Mouse (Mus musculus): ENCODE data around the gene Plekhm1.

DNA sequence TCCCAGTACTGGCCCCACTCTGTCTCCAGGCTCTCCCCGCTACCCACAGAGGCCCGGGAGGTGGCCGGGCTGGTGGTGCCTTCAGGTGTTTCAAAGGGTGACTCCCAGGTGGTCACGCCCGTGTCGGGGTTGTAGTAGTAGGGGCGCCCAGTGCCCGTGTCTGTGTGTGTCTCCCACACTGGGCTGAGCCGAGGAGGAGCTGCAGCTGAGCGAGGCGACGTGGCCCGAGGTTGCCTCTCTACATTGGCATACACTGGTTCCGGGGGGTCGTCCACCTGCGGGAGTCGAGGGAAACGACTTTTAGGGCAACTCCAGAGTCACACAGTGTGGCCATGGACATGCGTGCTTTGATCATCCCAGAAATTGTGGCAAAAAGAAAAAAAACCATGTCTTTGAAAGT lies 72.4 kb downstream of the Plekhm1 start:
- TF ChIP-seq CTCF (conservative IDR thresholded peaks at IDR 0.05; ENCODE audit: low read length) (no peak), POU5F1 (IDR thresholded peaks at IDR 0.05; ENCODE audit: borderline replicate concordance, low read length) (no peak), NANOG (IDR thresholded peaks at IDR 0.05; ENCODE audit: borderline replicate concordance, low read length) (no peak)

All from E14TG2a.4 (cell line).